Mouse (Mus musculus): Measurements from ENCODE around the gene Rxra. TPM values are rescaled to one million over a fixed set of nuclear protein-coding genes. Genes with fewer than 3 reads are reported as not detected.

Gene Rxra
- total and polyA plus RNA-seq, 2 experiments from 2014 or later = 2.3 to 20.2 TPM

- Histone ChIP-seq H3K4me3 (ENCODE audit: low read depth, low read length) (no peak overlapping the region), H3K4me1 (ENCODE audit: insufficient read depth, low read length) (no peaks in the 10 kb centered on the region)
- no peak for ATAC-seq (ENCODE audit: low FRiP score)
These were observed 133.7 kb downstream of the Rxra start for GRCm38 (mm10) chr2:27809897-27810296.

More at GRCm38 (mm10) chr2:27809897-27810296, 133.7 kb downstream of the Rxra start:
- 90% methylated on average over 4 of the region's 4 CpGs for WGBS
- DNase-seq (ENCODE audit: low spot score) = no peak
- Histone ChIP-seq H3K36me3 (ENCODE audit: insufficient read depth, low read length) (no peaks in the 10 kb centered on the region), H3K9me3 (ENCODE audit: low read length) (0 out of 2 replicates have a peak, but pooled peaks cover 4% of the 10 kb centered on the region), H3K27me3 (ENCODE audit: insufficient read depth, low read length) (no peaks in the 10 kb centered on the region), H3K9ac (replicated peaks; ENCODE audit: low read length, poor library complexity, severe bottlenecking) (no peak overlapping the region), H3K27ac (ENCODE audit: low read depth, low read length) (no peak overlapping the region), H3K4me2 (ENCODE audit: low read depth, low read length, poor library complexity, severe bottlenecking) (no peak overlapping the region)
- TF ChIP-seq CTCF (IDR thresholded peaks at IDR 0.05) = no peak

Other genes with a start within 250 kb of the Rxra start
- gene Vav2, start 249.4 kb upstream of the Rxra start, total RNA-seq (2014; rRNA removed) = 33.6 and 34.8 TPM in 2 replicates
- gene Vav2, start 249.4 kb upstream of the Rxra start, polyA plus RNA-seq (2015; fragmentation: Nextera tagmentation; extraction: Ambion mirVana) = 6.4 TPM in 2 replicates
- gene Brd3os, start 234.1 kb upstream of the Rxra start, total RNA-seq (2014; rRNA removed) = 32.9 and 44.2 TPM in 2 replicates
- 42.5 and 47.4 TPM in 2 replicates for gene Brd3os, start 234.1 kb upstream of the Rxra start, polyA plus RNA-seq (2015; fragmentation: Nextera tagmentation; extraction: Ambion mirVana)
- gene Brd3, start 168.8 kb upstream of the Rxra start, total RNA-seq (2014; rRNA removed) = 43.8 and 54.7 TPM in 2 replicates
- 124 TPM in 2 replicates for gene Brd3, start 168.8 kb upstream of the Rxra start, polyA plus RNA-seq (2015; fragmentation: Nextera tagmentation; extraction: Ambion mirVana)
- 48.9 and 50.1 TPM in 2 replicates for gene Wdr5, start 161.3 kb upstream of the Rxra start, total RNA-seq (2014; rRNA removed)
- 34.5 and 35.4 TPM in 2 replicates for gene Wdr5, start 161.3 kb upstream of the Rxra start, polyA plus RNA-seq (2015; fragmentation: Nextera tagmentation; extraction: Ambion mirVana)
- 16.9 and 23.4 TPM in 2 replicates for gene Col5a1, start 210.0 kb downstream of the Rxra start, total RNA-seq (2014; rRNA removed)
- gene Col5a1, start 210.0 kb downstream of the Rxra start, polyA plus RNA-seq (2015; fragmentation: Nextera tagmentation; extraction: Ambion mirVana) = 5.4 and 5.6 TPM in 2 replicates